Mouse (Mus musculus) limb, embryonic 10.5 days (tissue): ENCODE measurements around the gene Clasp1. TPM values are rescaled to one million over a fixed set of nuclear protein-coding genes. Genes with fewer than 3 reads are reported as not detected.

Source experiments
- DNase-seq: peaks from one replicate; pipeline ENCODE4 v3.0.0-alpha.2; 2017; ENCODE audit warnings: low spot score
- H3K27ac ChIP-seq: fragments of 300-500 bp; sonication (generic); 2 replicates; pipeline ENCODE4 v1.5.1; 2016; ENCODE audit warnings: mild to moderate bottlenecking
- H3K27me3 ChIP-seq: fragments of 300-500 bp; sonication (generic); 2 replicates; pipeline ENCODE4 v1.6.1; 2016; ENCODE audit warnings: low read depth, mild to moderate bottlenecking; ENCODE audit not compliant: poor library complexity, severe bottlenecking
- H3K36me3 ChIP-seq: fragments of 300-500 bp; sonication (generic); 2 replicates; pipeline ENCODE4 v1.6.1; 2016; ENCODE audit warnings: mild to moderate bottlenecking, moderate library complexity
- H3K4me1 ChIP-seq: fragments of 300-500 bp; sonication (generic); 2 replicates; pipeline ENCODE4 v1.6.1; 2016
- H3K4me3 ChIP-seq: fragments of 300-500 bp; sonication (generic); 2 replicates; pipeline ENCODE4 v1.5.1; 2016; ENCODE audit warnings: mild to moderate bottlenecking, moderate library complexity
- H3K9me3 ChIP-seq: fragments of 300-500 bp; sonication (generic); replicated peaks from 2 replicates; pipeline ENCODE4 v1.6.1; 2016; ENCODE audit warnings: mild to moderate bottlenecking
- WGBS: fragments of 180-500 bp; shearing (Covaris S2); methylation state at CpG from one replicate; pipeline ENCODE4 v1.1.7; 2016; 5-methylcytosine and 5-hydroxymethylcytosine counted together
- polyA plus RNA-seq: library from polyadenylated mRNA; unstranded; fragments of >200 nt; fragmentation: Nextera tagmentation; extraction: Ambion mirVana; gene quantifications from 2 replicates; pipeline ENCODE4 v1.2.1, GENCODE M21; 2016

Gene Clasp1
- polyA plus RNA-seq, 1 experiment from 2014 or later, result 90.1 TPM

DNA sequence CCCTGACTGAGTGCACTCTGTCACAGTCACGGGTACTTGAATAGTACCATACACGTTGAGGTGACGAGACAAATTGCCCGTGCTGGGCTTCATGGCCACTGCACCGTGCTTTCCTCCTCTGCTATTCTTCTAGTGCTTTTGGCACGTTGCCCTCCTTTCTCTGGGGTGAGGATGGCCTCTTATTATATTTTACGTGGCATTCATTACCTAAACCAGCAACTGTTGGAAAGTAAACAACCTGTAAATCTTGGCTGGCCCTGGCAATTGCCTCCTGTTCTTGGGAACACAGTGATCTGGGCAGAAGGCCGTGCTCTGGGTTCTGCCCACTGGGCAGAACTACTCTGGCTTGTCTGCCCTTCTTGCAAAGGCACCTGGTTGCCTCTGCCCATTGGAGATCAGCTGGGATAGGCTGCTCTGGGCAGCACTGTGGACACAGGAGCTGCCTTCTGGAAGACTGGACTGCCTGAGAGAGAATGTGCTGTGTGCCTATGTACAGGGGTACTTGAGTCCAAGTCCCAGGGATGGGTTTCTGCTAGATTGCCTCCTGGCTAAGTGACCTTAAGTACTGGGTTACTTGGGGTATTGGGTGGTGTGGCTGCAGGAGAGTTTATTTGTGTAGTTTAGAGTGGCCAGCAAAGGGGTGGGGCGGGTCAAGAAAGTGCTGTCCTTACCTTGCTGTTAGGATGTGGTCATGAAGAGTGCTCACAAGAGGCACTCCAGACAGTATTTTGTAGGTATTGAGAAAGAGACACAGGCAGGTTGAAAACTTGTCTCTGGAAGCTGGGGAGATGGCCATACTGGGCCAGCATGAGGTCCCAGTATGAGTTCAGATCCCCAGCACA lies 254.5 kb downstream of the Clasp1 start:
- Histone ChIP-seq H3K36me3 (no peaks in the 10 kb centered on the region), H3K9me3 (no peaks in the 10 kb centered on the region), H3K27me3 (no peaks in the 10 kb centered on the region), H3K4me1 (peaks cover 6% of the 10 kb centered on the region), H3K27ac (no peak overlapping the region), H3K4me3 (no peak overlapping the region)
- DNase-seq, result no peak
- 76% methylated on average over 9 of the region's 9 CpGs for WGBS

DNA sequence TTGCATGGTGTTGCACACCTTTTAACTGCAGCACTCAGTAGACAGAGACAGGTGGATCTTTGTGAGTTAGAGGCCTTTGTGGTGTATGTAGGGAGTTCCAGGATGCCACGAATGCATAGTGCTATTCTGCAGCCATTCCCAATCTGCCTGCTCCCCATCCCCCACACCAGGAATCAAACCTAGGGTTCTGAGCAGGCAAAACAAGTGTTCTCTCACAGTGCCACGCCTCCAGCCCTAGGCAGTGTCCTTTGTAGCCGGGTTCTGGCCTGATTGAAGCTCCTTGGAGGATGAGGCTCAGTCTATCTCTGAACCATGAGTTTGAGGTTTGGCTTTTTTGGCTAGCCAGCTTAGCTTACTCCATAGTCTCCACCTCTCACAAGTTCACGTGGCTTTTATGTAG lies 256.8 kb downstream of the Clasp1 start:
- DNase-seq, result no peak
- no peaks in the 10 kb centered on the region for H3K27me3 ChIP-seq
- no peak overlapping the region for H3K4me3 ChIP-seq
- WGBS, result 70% methylated on average over 4 of the region's 4 CpGs
- H3K36me3 ChIP-seq, result no peaks in the 10 kb centered on the region
- no peaks in the 10 kb centered on the region for H3K9me3 ChIP-seq
- H3K27ac ChIP-seq, result no peak overlapping the region
- peaks cover 6% of the 10 kb centered on the region for H3K4me1 ChIP-seq

DNA sequence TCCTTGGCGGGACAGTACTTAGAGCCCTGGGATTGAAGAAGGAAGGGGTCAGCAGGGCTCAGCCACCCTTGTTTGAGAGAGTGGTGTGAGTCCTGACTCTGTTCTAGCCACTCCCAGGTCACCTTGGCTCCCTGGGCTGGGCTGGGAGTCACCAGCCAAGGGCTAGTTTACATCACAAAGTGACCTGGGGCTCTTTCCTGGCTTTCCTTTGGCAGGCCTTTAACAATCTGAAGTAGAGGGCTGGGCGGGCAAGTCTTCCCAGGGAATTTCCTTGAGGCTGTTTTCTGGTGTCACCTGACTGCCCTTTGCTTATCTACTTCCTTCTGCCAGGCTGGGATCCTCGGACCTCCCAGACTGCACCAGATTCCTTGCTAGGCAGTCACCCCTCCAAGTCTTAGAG lies 259.2 kb downstream of the Clasp1 start:
- peaks cover 6% of the 10 kb centered on the region for H3K4me1 ChIP-seq
- no peak for DNase-seq
- H3K27me3 ChIP-seq, result no peaks in the 10 kb centered on the region
- H3K36me3 ChIP-seq, result no peaks in the 10 kb centered on the region
- H3K4me3 ChIP-seq, result no peak overlapping the region
- no peaks in the 10 kb centered on the region for H3K9me3 ChIP-seq
- H3K27ac ChIP-seq, result no peak overlapping the region
- whole genome bisulfite sequencing, result 15% methylated on average over 3 of the region's 3 CpGs

GRCm38 (mm10) chr1:118649933-118650770 lies 261.3 kb downstream of the Clasp1 start:
- H3K27ac ChIP-seq, result no peak overlapping the region
- no peaks in the 10 kb centered on the region for H3K27me3 ChIP-seq
- WGBS, result 86% methylated on average over 9 of the region's 9 CpGs
- DNase-seq, result no peak
- H3K9me3 ChIP-seq, result no peaks in the 10 kb centered on the region
- no peak overlapping the region for H3K4me3 ChIP-seq
- H3K36me3 ChIP-seq, result no peaks in the 10 kb centered on the region
- peaks cover 6% of the 10 kb centered on the region for H3K4me1 ChIP-seq

- 81% methylated on average over 3 of the region's 3 CpGs for WGBS
- H3K36me3 ChIP-seq, result no peaks in the 10 kb centered on the region
- no peak for DNase-seq
- no peaks in the 10 kb centered on the region for H3K9me3 ChIP-seq
- H3K4me3 ChIP-seq, result no peak overlapping the region
- peaks cover 6% of the 10 kb centered on the region for H3K4me1 ChIP-seq
- H3K27me3 ChIP-seq, result no peaks in the 10 kb centered on the region
- H3K27ac ChIP-seq, result no peak overlapping the region
Observed at GRCm38 (mm10) chr1:118650771-118651080, 261.9 kb downstream of the Clasp1 start.

DNA sequence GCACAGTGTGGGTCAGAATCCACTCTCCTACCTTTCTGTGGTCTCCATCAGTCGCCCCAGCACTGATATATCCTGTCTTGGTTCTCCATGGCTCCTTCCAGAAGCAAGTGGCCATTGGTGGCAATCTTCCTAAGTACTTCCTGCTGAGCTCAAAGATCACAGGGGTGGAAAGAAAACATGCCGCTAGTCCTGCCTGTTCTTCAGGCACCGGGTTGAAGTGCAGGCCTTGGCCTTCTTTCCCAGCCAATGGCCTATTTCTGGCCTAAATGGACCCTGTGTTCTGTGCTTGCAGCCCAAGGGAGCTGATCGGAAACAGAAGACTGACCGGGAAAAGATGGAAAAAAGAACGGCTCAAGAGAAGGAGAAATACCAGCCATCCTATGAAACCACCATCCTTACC lies 269.9 kb downstream of the Clasp1 start:
- 84% methylated on average over 6 of the region's 6 CpGs for WGBS
- no peak for DNase-seq
- Histone ChIP-seq H3K27ac (no peak overlapping the region), H3K4me3 (no peak overlapping the region), H3K9me3 (no peaks in the 10 kb centered on the region), H3K36me3 (no peaks in the 10 kb centered on the region), H3K27me3 (no peaks in the 10 kb centered on the region), H3K4me1 (no peaks in the 10 kb centered on the region)

- no peak overlapping the region for H3K27ac ChIP-seq
- WGBS, result 87% methylated on average over 3 of the region's 3 CpGs
Observed at GRCm38 (mm10) chr1:118660880-118661465, 272.1 kb downstream of the Clasp1 start.

More at GRCm38 (mm10) chr1:118660880-118661465, 272.1 kb downstream of the Clasp1 start:
- no peaks in the 10 kb centered on the region for H3K36me3 ChIP-seq
- H3K27me3 ChIP-seq, result no peaks in the 10 kb centered on the region
- H3K4me3 ChIP-seq, result no peak overlapping the region
- H3K4me1 ChIP-seq, result no peaks in the 10 kb centered on the region
- no peak for DNase-seq
- H3K9me3 ChIP-seq, result no peaks in the 10 kb centered on the region

Other genes starting within 250 kb of the Clasp1 start
- gene Gm29106, start 212.5 kb upstream of the Clasp1 start, polyA plus RNA-seq, result 0.14 TPM in 2 replicates
- gene Tsn, start 77.3 kb upstream of the Clasp1 start, polyA plus RNA-seq, result 334 and 339 TPM in 2 replicates
- 99.5 and 114 TPM in 2 replicates for gene Nifk, start 67.2 kb upstream of the Clasp1 start, polyA plus RNA-seq
- gene Tfcp2l1, start 238.9 kb downstream of the Clasp1 start, polyA plus RNA-seq, result 0.15 and 0.25 TPM in 2 replicates